8 mouse cellular contexts compared by ENCODE assay signal in the genomic region with DNA sequence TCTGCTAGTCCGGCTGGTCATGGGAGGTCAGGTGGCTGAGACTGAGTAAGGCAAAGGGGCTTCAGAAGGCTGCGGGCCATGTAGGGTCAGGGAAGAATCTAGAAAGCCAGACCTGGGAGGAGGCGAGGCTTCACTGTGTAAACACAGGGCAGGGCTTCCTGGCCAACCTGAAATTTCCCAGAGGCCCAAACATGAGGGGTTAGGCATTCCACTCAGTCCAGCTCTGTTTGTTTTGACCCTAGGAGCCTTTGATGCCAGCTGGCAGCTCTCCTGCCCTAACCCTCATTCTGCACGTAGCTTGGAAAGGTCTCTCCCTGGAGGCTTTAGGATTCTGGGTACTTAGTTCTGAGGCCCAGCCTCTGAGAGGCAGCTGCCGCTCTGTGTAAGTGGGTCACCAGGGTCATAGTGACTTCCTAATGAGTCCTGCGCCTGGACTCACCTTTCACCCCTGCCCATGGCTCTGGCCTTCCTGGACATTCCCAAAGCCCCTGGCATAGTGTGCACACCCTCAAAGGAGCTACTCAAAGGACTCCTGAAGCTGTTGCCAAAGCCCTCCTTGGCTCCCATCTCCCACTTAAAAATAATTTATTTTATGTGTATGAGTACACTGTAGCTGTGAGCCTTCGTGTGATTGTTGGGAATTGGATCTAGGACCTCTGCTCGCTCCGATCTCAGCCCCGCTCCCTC. TPM values are rescaled to one million over a fixed set of nuclear protein-coding genes. Genes with fewer than 3 reads are reported as not detected.
A peak's percentile ranks its signal among the peaks of the same experiment; 100 is the strongest.
DNase-seq lines count a peak whose midpoint lies in the region; ATAC-seq and TF ChIP-seq lines count a peak whose summit lies in the region.

No protein-coding gene starts in this region.

- 69% methylated on average over 10 of the region's 10 CpGs for WGBS in hindbrain, embryonic 13.5 days
- WGBS in hindbrain, embryonic 11.5 days, result 59% methylated on average over 10 of the region's 10 CpGs
- 32% methylated on average over 10 of the region's 10 CpGs for WGBS in intestine, embryonic 15.5 days
- WGBS in lung, postnatal 0 days, result 26% methylated on average over 10 of the region's 10 CpGs

- H3K36me3 ChIP-seq in hindbrain, embryonic 13.5 days, result no peaks in the 10 kb centered on the region
- H3K36me3 ChIP-seq in hindbrain, embryonic 11.5 days (ENCODE audit: control insufficient read depth, insufficient read depth, low read length), result no peaks in the 10 kb centered on the region
- no peaks in the 10 kb centered on the region for H3K36me3 ChIP-seq in intestine, embryonic 15.5 days
- no peaks in the 10 kb centered on the region for H3K36me3 ChIP-seq in lung, postnatal 0 days (ENCODE audit: insufficient read depth, low read length)

- H3K4me1 ChIP-seq in hindbrain, embryonic 13.5 days (replicated peaks), result peaks cover 18% of the 10 kb centered on the region
- peaks cover 5% of the 10 kb centered on the region for H3K4me1 ChIP-seq in hindbrain, embryonic 11.5 days (replicated peaks; ENCODE audit: control insufficient read depth, insufficient read depth, low read length)
- H3K4me1 ChIP-seq in intestine, embryonic 15.5 days (replicated peaks), result peaks cover 36% of the 10 kb centered on the region
- peaks cover 33% of the 10 kb centered on the region; the same call in 1 of the 2 replicates for H3K4me1 ChIP-seq in lung, postnatal 0 days (ENCODE audit: insufficient read depth, low read depth, low read length)

- H3K27ac ChIP-seq in hindbrain, embryonic 13.5 days, result 0 out of 2 replicates have a peak overlapping the region, but pooled peaks have one; percentile 6
- no peak overlapping the region for H3K27ac ChIP-seq in hindbrain, embryonic 11.5 days (ENCODE audit: low read depth, low read length)
- peak overlapping the region; percentile 52 for H3K27ac ChIP-seq in intestine, embryonic 15.5 days
- peak overlapping the region; percentile 88 for H3K27ac ChIP-seq in lung, postnatal 0 days (ENCODE audit: low read length)

- no peaks in the 10 kb centered on the region for H3K9me3 ChIP-seq in hindbrain, embryonic 13.5 days
- H3K9me3 ChIP-seq in hindbrain, embryonic 11.5 days (ENCODE audit: control insufficient read depth, low read length), result no peaks in the 10 kb centered on the region
- H3K9me3 ChIP-seq in intestine, embryonic 15.5 days, result no peaks in the 10 kb centered on the region
- H3K9me3 ChIP-seq in lung, postnatal 0 days (ENCODE audit: low read length), result no peaks in the 10 kb centered on the region

- peak; percentile 56 for TF ChIP-seq EP300 in lung, postnatal 0 days (IDR thresholded peaks at IDR 0.05)

- TF ChIP-seq CTCF in lung, postnatal 0 days (IDR thresholded peaks at IDR 0.05), result no peak

- H3K27me3 ChIP-seq in hindbrain, embryonic 13.5 days, result no peaks in the 10 kb centered on the region
- no peaks in the 10 kb centered on the region for H3K27me3 ChIP-seq in hindbrain, embryonic 11.5 days (ENCODE audit: control insufficient read depth, insufficient read depth, low read length)
- no peaks in the 10 kb centered on the region for H3K27me3 ChIP-seq in intestine, embryonic 15.5 days (replicated peaks)
- H3K27me3 ChIP-seq in lung, postnatal 0 days (replicated peaks; ENCODE audit: insufficient read depth, low read length), result no peaks in the 10 kb centered on the region

- H3K4me2 ChIP-seq in hindbrain, embryonic 13.5 days, result no peak overlapping the region
- no peak overlapping the region for H3K4me2 ChIP-seq in hindbrain, embryonic 11.5 days (replicated peaks; ENCODE audit: low read depth, low read length)
- H3K4me2 ChIP-seq in intestine, embryonic 15.5 days (replicated peaks), result no peak overlapping the region
- H3K4me2 ChIP-seq in lung, postnatal 0 days (replicated peaks; ENCODE audit: low read depth, low read length), result no peak overlapping the region

- DNase-seq in hindbrain, embryonic 11.5 days (ENCODE audit: low spot score), result no peak
- DNase-seq in heart, adult 11 months, result peak; percentile 99
- peak; percentile 93 for DNase-seq in lung, postnatal 0 days (ENCODE audit: low spot score)
- DNase-seq in left cerebral cortex, postnatal 14 days (ENCODE audit: low spot score in 2 of 2), result no peak
- DNase-seq in gastrocnemius, adult 18-20 months (ENCODE audit: low spot score), result no peak
- no peak for DNase-seq in layer of hippocampus, adult 9-10 months (ENCODE audit: low spot score)

- 0 out of 2 replicates have a peak overlapping the region, but pooled peaks have one; percentile 13 for H3K9ac ChIP-seq in hindbrain, embryonic 13.5 days
- H3K9ac ChIP-seq in hindbrain, embryonic 11.5 days (ENCODE audit: low read depth, low read length), result no peak overlapping the region
- no peak overlapping the region for H3K9ac ChIP-seq in intestine, embryonic 15.5 days
- no peak overlapping the region for H3K9ac ChIP-seq in lung, postnatal 0 days (replicated peaks; ENCODE audit: low read depth)

- intact Hi-C loops in left cerebral cortex, postnatal 14 days (cut with DNase I), result no loop called here

- no peak for ATAC-seq in hindbrain, embryonic 13.5 days (ENCODE audit: low FRiP score)
- no peak for ATAC-seq in hindbrain, embryonic 11.5 days (ENCODE audit: low FRiP score)
- peak; percentile 5; the same call in 1 of the 2 replicates for ATAC-seq in intestine, embryonic 15.5 days
- ATAC-seq in lung, postnatal 0 days, result peak; percentile 70

- H3K4me3 ChIP-seq in hindbrain, embryonic 13.5 days, result no peak overlapping the region
- H3K4me3 ChIP-seq in hindbrain, embryonic 11.5 days (ENCODE audit: low read depth, low read length), result no peak overlapping the region
- no peak overlapping the region for H3K4me3 ChIP-seq in intestine, embryonic 15.5 days (replicated peaks)
- no peak overlapping the region for H3K4me3 ChIP-seq in lung, postnatal 0 days (ENCODE audit: low read depth, low read length)

RNA-seq across cellular contexts. Expression of a gene that starts 2.7 kb away (rescaled TPM):
- polyA plus RNA-seq in hindbrain, embryonic 13.5 days (2015; fragmentation: Nextera tagmentation; extraction: Ambion mirVana), result 690 and 717 TPM in 2 replicates
- 595 and 605 TPM in 2 replicates for polyA plus RNA-seq in hindbrain, embryonic 11.5 days (2014; fragmentation: Nextera tagmentation; extraction: Ambion mirVana)
- 1,119 and 1,131 TPM in 2 replicates for polyA plus RNA-seq in intestine, embryonic 15.5 days (2015; fragmentation: Nextera tagmentation; extraction: Ambion mirVana)
- 1,234 and 1,299 TPM in 2 replicates for polyA plus RNA-seq in lung, postnatal 0 days (2015; fragmentation: Nextera tagmentation; extraction: Ambion mirVana)
- 100 to 1,000 TPM; 785 to 820 TPM for total RNA-seq in left cerebral cortex, postnatal 14 days (2021)
- total RNA-seq in gastrocnemius, adult 18-20 months (2021), result 100 to 1,000 TPM; 540 to 773 TPM

RNA-seq across cellular contexts. Expression of a gene that starts 12.8 kb away (rescaled TPM):
- 1.1 and 1.4 TPM in 2 replicates for polyA plus RNA-seq in hindbrain, embryonic 13.5 days (2015; fragmentation: Nextera tagmentation; extraction: Ambion mirVana)
- 0.42 and 0.73 TPM in 2 replicates for polyA plus RNA-seq in hindbrain, embryonic 11.5 days (2014; fragmentation: Nextera tagmentation; extraction: Ambion mirVana)
- 0.52 and 0.76 TPM in 2 replicates for polyA plus RNA-seq in intestine, embryonic 15.5 days (2015; fragmentation: Nextera tagmentation; extraction: Ambion mirVana)
- polyA plus RNA-seq in lung, postnatal 0 days (2015; fragmentation: Nextera tagmentation; extraction: Ambion mirVana), result 0.57 and 0.69 TPM in 2 replicates
- 1 to 10 TPM in 1 of 2 experiments, under 1 TPM in 1; 0.81 to 1.6 TPM for total RNA-seq in left cerebral cortex, postnatal 14 days (2021)
- 10 to 100 TPM in 1 of 2 experiments, 1 to 10 TPM in 1; 8.3 to 10.1 TPM for total RNA-seq in gastrocnemius, adult 18-20 months (2021)

RNA-seq across cellular contexts. Expression of a gene that starts 14.8 kb away (rescaled TPM):
- polyA plus RNA-seq in hindbrain, embryonic 13.5 days (2015; fragmentation: Nextera tagmentation; extraction: Ambion mirVana), result 0.43 and 0.64 TPM in 2 replicates
- polyA plus RNA-seq in hindbrain, embryonic 11.5 days (2014; fragmentation: Nextera tagmentation; extraction: Ambion mirVana), result 0.15 and 0.20 TPM in 2 replicates
- 0.18 and 0.23 TPM in 2 replicates for polyA plus RNA-seq in intestine, embryonic 15.5 days (2015; fragmentation: Nextera tagmentation; extraction: Ambion mirVana)
- polyA plus RNA-seq in lung, postnatal 0 days (2015; fragmentation: Nextera tagmentation; extraction: Ambion mirVana), result 0.12 and 0.15 TPM in 2 replicates
- 10 to 100 TPM; 93.4 to 99.2 TPM for total RNA-seq in left cerebral cortex, postnatal 14 days (2021)
- under 1 TPM; 0.47 to 0.66 TPM for total RNA-seq in gastrocnemius, adult 18-20 months (2021)

RNA-seq across cellular contexts. Expression of a gene that starts 19.6 kb away (rescaled TPM):
- polyA plus RNA-seq in hindbrain, embryonic 13.5 days (2015; fragmentation: Nextera tagmentation; extraction: Ambion mirVana), result 92.7 and 100 TPM in 2 replicates
- 153 and 159 TPM in 2 replicates for polyA plus RNA-seq in hindbrain, embryonic 11.5 days (2014; fragmentation: Nextera tagmentation; extraction: Ambion mirVana)
- polyA plus RNA-seq in intestine, embryonic 15.5 days (2015; fragmentation: Nextera tagmentation; extraction: Ambion mirVana), result 137 and 144 TPM in 2 replicates
- polyA plus RNA-seq in lung, postnatal 0 days (2015; fragmentation: Nextera tagmentation; extraction: Ambion mirVana), result 52.7 and 64.3 TPM in 2 replicates
- total RNA-seq in left cerebral cortex, postnatal 14 days (2021), result 10 to 100 TPM; 64.2 to 70.3 TPM
- total RNA-seq in gastrocnemius, adult 18-20 months (2021), result 100 to 1,000 TPM; 388 to 419 TPM

RNA-seq across cellular contexts. Expression of a gene that starts 32.4 kb away (rescaled TPM):
- 86.5 and 93.4 TPM in 2 replicates for polyA plus RNA-seq in hindbrain, embryonic 13.5 days (2015; fragmentation: Nextera tagmentation; extraction: Ambion mirVana)
- 69.6 and 70.8 TPM in 2 replicates for polyA plus RNA-seq in hindbrain, embryonic 11.5 days (2014; fragmentation: Nextera tagmentation; extraction: Ambion mirVana)
- polyA plus RNA-seq in intestine, embryonic 15.5 days (2015; fragmentation: Nextera tagmentation; extraction: Ambion mirVana), result 62.8 and 63.0 TPM in 2 replicates
- 64.6 and 71.2 TPM in 2 replicates for polyA plus RNA-seq in lung, postnatal 0 days (2015; fragmentation: Nextera tagmentation; extraction: Ambion mirVana)
- 10 to 100 TPM; 71.9 to 77.9 TPM for total RNA-seq in left cerebral cortex, postnatal 14 days (2021)
- total RNA-seq in gastrocnemius, adult 18-20 months (2021), result 10 to 100 TPM; 19.1 to 19.7 TPM

Comparison
In these comparisons a context has a peak if more than half of its experiments do, and no peak if none do; other contexts are left out.
1. ATAC-seq: peak in intestine, embryonic 15.5 days (single experiment) and lung, postnatal 0 days (single experiment); none in hindbrain, embryonic 13.5 days (single experiment) and hindbrain, embryonic 11.5 days (single experiment).
2. DNase-seq: peak in heart, adult 11 months (single experiment) and lung, postnatal 0 days (single experiment); none in hindbrain, embryonic 11.5 days (single experiment), left cerebral cortex, postnatal 14 days (0 of 2), gastrocnemius, adult 18-20 months (single experiment) and layer of hippocampus, adult 9-10 months (single experiment).